Mouse (Mus musculus) large intestine, adult 2 months (tissue): ENCODE data around the gene Gcg. TPM values are rescaled to one million over a fixed set of nuclear protein-coding genes. Genes with fewer than 3 reads are reported as not detected.

Experiments used
- DNase-seq: peaks from one replicate; pipeline ENCODE4 v3.0.0-alpha.2; 2012; ENCODE audit warnings: low read depth, low spot score
- WGBS: fragments of 180-500 bp; shearing (Covaris S2); methylation state at CpG from one replicate; pipeline ENCODE4 v1.1.7; 2018; 5-methylcytosine and 5-hydroxymethylcytosine counted together
- polyA plus RNA-seq: library from polyadenylated mRNA; depleted of rRNA; stranded (reverse); fragments of >200 nt; gene quantifications from 2 replicates; pipeline ENCODE4 v1.2.3, GENCODE M21; 2012; rRNA removed

Gcg gene
- polyA plus RNA-seq, 1 experiment: 69.5 TPM

- 77% methylated on average over 2 of the region's 2 CpGs for WGBS
- DNase-seq: no peak
Observed at GRCm38 (mm10) chr2:62462174-62462573, 21.3 kb downstream of the Gcg start.

- DNase-seq: no peak
- 69% methylated on average over 12 of the region's 12 CpGs for WGBS
Observed at GRCm38 (mm10) chr2:62460815-62461450, 22.5 kb downstream of the Gcg start.

- no peak for DNase-seq
- 58% methylated on average over 7 of the region's 7 CpGs for WGBS
Observed at GRCm38 (mm10) chr2:62460231-62460710, 23.2 kb downstream of the Gcg start.

GRCm38 (mm10) chr2:62459241-62460174, 23.9 kb downstream of the Gcg start:
- 39% methylated on average over 18 of the region's 18 CpGs for WGBS
- DNase-seq: no peak

GRCm38 (mm10) chr2:62458070-62458469, 25.4 kb downstream of the Gcg start:
- DNase-seq: no peak
- WGBS: 34% methylated on average over 9 of the region's 9 CpGs

GRCm38 (mm10) chr2:62454991-62455390, 28.5 kb downstream of the Gcg start:
- WGBS: 79% methylated on average over 11 of the region's 11 CpGs
- DNase-seq: no peak

- 86% methylated on average over 6 of the region's 6 CpGs for WGBS
- no peak for DNase-seq
Observed at GRCm38 (mm10) chr2:62454033-62454432, 29.4 kb downstream of the Gcg start.

- no peak for DNase-seq
- 77% methylated on average over 6 of the region's 6 CpGs for WGBS
Observed at GRCm38 (mm10) chr2:62450364-62450763, 33.1 kb downstream of the Gcg start.

- 54% methylated on average over 5 of the region's 5 CpGs for WGBS
- no peak for DNase-seq
Observed at GRCm38 (mm10) chr2:62449692-62450346, 33.6 kb downstream of the Gcg start.

GRCm38 (mm10) chr2:62440802-62441544, 42.5 kb downstream of the Gcg start:
- DNase-seq: no peak
- WGBS: 54% methylated on average over 13 of the region's 13 CpGs

- DNase-seq: no peak
- 65% methylated on average over 4 of the region's 4 CpGs for WGBS
Observed at GRCm38 (mm10) chr2:62440083-62440482, 43.4 kb downstream of the Gcg start.

GRCm38 (mm10) chr2:62431245-62431795, 52.1 kb downstream of the Gcg start:
- WGBS: 85% methylated on average over 8 of the region's 8 CpGs
- no peak for DNase-seq

GRCm38 (mm10) chr2:62425941-62426340, 57.5 kb downstream of the Gcg start:
- no peak for DNase-seq
- WGBS: 77% methylated on average over 3 of the region's 3 CpGs

Other genes starting within 250 kb of the Gcg start
- 77.3 and 151 TPM in 2 replicates for gene Dpp4, start 71.4 kb downstream of the Gcg start, polyA plus RNA-seq
- gene Fap, start 90.4 kb upstream of the Gcg start, polyA plus RNA-seq: 0.81 and 1.2 TPM in 2 replicates
- 4.9 and 14.6 TPM in 2 replicates for gene Ifih1, start 162.6 kb upstream of the Gcg start, polyA plus RNA-seq
- 14.3 and 16.7 TPM in 2 replicates for gene Gca, start 180.6 kb upstream of the Gcg start, polyA plus RNA-seq